Mouse (Mus musculus) embryonic facial prominence, embryonic 14.5 days (tissue): ENCODE data around the gene Gm20388. TPM values are rescaled to one million over a fixed set of nuclear protein-coding genes. Genes with fewer than 3 reads are reported as not detected.

Experiments used
- ATAC-seq: fragments of 200-750 bp; cut with Nextera tagmentation; 2 replicates; pipeline ENCODE4 v1.8.0; 2017; ENCODE audit warnings: low read depth, moderate number of reproducible peaks, moderate TSS enrichment
- DNase-seq: peaks from one replicate; pipeline ENCODE4 v3.0.0-alpha.2; 2015; ENCODE audit warnings: low spot score
- H3K27ac ChIP-seq: fragments of 300-500 bp; sonication (generic); replicated peaks from 2 replicates; pipeline ENCODE4 v1.5.1; 2014; ENCODE audit warnings: low read depth, mild to moderate bottlenecking, low read length, moderate library complexity
- H3K27me3 ChIP-seq: fragments of 300-500 bp; sonication (generic); replicated peaks from 2 replicates; pipeline ENCODE4 v1.6.1; 2014; ENCODE audit warnings: low read length; ENCODE audit not compliant: control insufficient read depth, insufficient read depth
- H3K36me3 ChIP-seq: fragments of 300-500 bp; sonication (generic); 2 replicates; pipeline ENCODE4 v1.6.1; 2014; ENCODE audit warnings: low read length, mixed read lengths; ENCODE audit not compliant: control insufficient read depth, insufficient read depth
- H3K4me1 ChIP-seq: fragments of 300-500 bp; sonication (generic); 2 replicates; pipeline ENCODE4 v1.6.1; 2014; ENCODE audit warnings: antibody characterized with exemption, low read length; ENCODE audit not compliant: control insufficient read depth, insufficient read depth
- H3K4me2 ChIP-seq: fragments of 300-500 bp; sonication (generic); 2 replicates; pipeline ENCODE4 v1.6.1; 2014; ENCODE audit warnings: low read depth, mild to moderate bottlenecking, low read length, moderate library complexity, mixed read lengths
- H3K4me3 ChIP-seq: fragments of 300-500 bp; sonication (generic); 2 replicates; pipeline ENCODE4 v1.5.1; 2014; ENCODE audit warnings: low read depth, mild to moderate bottlenecking, low read length
- H3K9ac ChIP-seq: fragments of 300-500 bp; sonication (generic); 2 replicates; pipeline ENCODE4 v1.6.1; 2014; ENCODE audit warnings: low read depth, mild to moderate bottlenecking, low read length, moderate library complexity, mixed read lengths
- H3K9me3 ChIP-seq: fragments of 300-500 bp; sonication (generic); 2 replicates; pipeline ENCODE4 v1.6.1; 2016; ENCODE audit warnings: low read length; ENCODE audit not compliant: control insufficient read depth
- WGBS: fragments of 180-500 bp; shearing (Covaris S2); extraction: QIAGEN DNeasy Blood & Tissue Kit; methylation state at CpG from one replicate; pipeline ENCODE4 v1.1.7; 2014; 5-methylcytosine and 5-hydroxymethylcytosine counted together
- polyA plus RNA-seq: library from polyadenylated mRNA; unstranded; fragments of >200 nt; fragmentation: Nextera tagmentation; extraction: Ambion mirVana; gene quantifications from 2 replicates; pipeline ENCODE4 v1.2.1, GENCODE M21; 2014

Gene Gm20388
- polyA plus RNA-seq, 1 experiment from 2014 or later = not detected

DNA sequence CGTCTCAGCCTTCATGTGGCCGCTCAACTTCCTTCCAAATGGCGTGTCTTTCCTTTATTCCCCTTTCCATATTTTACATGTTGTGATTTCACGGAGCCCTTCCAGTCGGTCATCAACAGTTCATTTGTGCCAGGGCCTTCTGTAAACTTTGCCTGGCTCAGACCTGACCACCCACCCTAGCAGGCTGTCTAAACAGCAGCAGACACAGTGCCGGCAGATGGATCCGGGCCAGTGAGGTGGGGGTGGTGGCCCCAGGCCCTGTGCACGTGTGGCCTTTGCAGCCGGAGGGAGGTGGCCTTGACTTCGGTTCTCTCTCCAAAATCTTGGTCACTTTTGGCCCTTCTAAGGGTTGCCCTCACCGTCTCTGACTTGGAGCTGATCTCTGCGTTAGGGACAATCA is 940.8 kb downstream of the Gm20388 start:
- Histone ChIP-seq H3K36me3 (no peaks in the 10 kb centered on the region), H3K4me3 (no peak overlapping the region), H3K4me1 (peaks cover 8% of the 10 kb centered on the region; the same call in 1 of the 2 replicates), H3K9me3 (no peaks in the 10 kb centered on the region), H3K27me3 (0 out of 2 replicates have a peak, but pooled peaks cover 4% of the 10 kb centered on the region), H3K27ac (no peak overlapping the region), H3K4me2 (no peak overlapping the region), H3K9ac (no peak overlapping the region)
- DNase-seq (no peak), ATAC-seq (no peak)
- WGBS = 70% methylated on average over 12 of the region's 12 CpGs

DNA sequence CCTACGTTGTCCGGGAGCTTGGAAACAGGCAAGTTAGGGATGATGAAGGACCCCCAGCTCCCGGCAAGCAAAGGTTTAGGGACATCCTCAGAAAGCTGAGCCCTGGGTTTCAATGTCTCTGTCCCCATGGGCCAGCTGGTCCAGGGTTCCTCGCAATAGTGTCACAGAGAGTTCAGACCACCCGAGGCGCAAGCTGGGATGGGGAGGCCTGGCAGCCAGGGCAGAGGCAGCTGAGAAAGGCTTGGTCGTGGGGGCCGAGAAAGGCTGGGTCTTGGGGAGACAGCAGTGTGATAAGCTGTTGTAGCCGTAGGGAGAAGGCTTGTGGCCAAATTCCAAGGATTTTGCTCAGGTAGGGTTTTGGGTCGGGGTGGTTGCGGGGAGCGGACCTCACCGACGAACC is 949.2 kb downstream of the Gm20388 start:
- DNase-seq = no peak
- no peak for ATAC-seq
- Histone ChIP-seq H3K9me3 (no peaks in the 10 kb centered on the region), H3K4me3 (no peak overlapping the region), H3K4me2 (no peak overlapping the region), H3K4me1 (peaks cover 9% of the 10 kb centered on the region), H3K9ac (no peak overlapping the region), H3K36me3 (no peaks in the 10 kb centered on the region), H3K27me3 (no peaks in the 10 kb centered on the region), H3K27ac (peak overlapping the region; percentile 63; the same call in 1 of the 2 replicates)
- WGBS = 81% methylated on average over 14 of the region's 14 CpGs

DNA sequence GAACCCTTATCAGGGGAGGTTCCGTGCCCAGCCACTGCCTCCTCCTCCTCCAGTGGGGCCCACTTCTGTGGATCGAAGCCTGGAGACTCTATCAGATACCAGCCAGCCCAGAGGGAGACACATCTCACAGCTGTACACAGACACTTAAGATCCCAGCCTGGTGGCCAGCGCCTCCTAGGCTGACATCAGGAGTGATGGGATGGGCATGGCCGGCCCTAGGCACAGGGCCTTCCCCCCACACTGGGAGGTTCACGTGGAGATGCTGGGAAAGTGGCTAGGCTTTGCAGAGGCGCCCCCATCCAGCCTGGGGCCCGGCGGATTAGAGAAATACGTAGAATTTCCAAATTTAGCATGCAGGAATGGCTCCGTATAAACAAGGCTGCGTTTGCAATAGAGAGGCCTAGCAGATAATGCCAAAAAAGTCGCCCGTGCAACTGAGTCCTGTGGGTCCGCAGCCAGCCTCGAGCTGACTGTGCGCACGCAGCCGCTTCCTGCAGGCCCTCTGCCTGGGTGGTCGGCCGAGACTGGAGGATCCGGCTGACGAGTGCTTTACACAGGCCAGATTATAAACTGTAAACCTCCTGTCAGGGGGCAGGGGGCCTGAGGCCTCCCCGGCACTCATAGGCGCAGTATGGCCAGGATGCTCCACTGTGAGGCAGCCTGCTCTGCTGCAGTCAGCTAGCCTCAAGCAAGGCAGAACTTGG is 949.9 kb downstream of the Gm20388 start:
- Histone ChIP-seq H3K4me2 (0 out of 2 replicates have a peak overlapping the region, but pooled peaks have one; percentile 1), H3K36me3 (no peaks in the 10 kb centered on the region), H3K4me3 (no peak overlapping the region), H3K4me1 (peaks cover 9% of the 10 kb centered on the region), H3K9ac (no peak overlapping the region), H3K27me3 (no peaks in the 10 kb centered on the region), H3K27ac (peak overlapping the region; percentile 63), H3K9me3 (no peaks in the 10 kb centered on the region)
- DNase-seq (peak; percentile 59), ATAC-seq (peak; percentile 46; the same call in 1 of the 2 replicates)
- WGBS = 42% methylated on average over 24 of the region's 24 CpGs

DNA sequence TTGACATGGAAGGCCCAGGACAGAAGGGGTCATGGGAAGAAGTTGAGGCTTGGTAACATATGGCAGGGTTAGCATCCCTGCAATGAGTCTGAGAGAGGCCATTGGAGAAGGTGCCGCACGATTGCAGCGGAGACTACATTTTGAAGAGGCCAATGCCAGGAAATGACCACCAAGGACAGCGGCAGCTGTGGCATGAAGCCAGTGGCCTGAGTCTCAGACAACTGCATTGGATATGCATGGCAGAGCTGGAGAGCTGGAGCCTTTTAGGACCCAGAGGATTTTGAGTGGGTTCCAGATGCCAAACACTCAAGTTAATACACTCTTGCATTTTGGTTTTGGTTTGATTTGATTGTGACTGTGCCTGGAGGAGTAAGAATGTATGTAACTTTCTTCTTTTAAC is 953.0 kb downstream of the Gm20388 start:
- Histone ChIP-seq H3K4me2 (no peak overlapping the region), H3K36me3 (no peaks in the 10 kb centered on the region), H3K9ac (no peak overlapping the region), H3K4me3 (no peak overlapping the region), H3K27ac (no peak overlapping the region), H3K4me1 (peaks cover 9% of the 10 kb centered on the region), H3K27me3 (no peaks in the 10 kb centered on the region), H3K9me3 (no peaks in the 10 kb centered on the region)
- WGBS = 83% methylated on average over 4 of the region's 4 CpGs
- DNase-seq (no peak), ATAC-seq (no peak)

DNA sequence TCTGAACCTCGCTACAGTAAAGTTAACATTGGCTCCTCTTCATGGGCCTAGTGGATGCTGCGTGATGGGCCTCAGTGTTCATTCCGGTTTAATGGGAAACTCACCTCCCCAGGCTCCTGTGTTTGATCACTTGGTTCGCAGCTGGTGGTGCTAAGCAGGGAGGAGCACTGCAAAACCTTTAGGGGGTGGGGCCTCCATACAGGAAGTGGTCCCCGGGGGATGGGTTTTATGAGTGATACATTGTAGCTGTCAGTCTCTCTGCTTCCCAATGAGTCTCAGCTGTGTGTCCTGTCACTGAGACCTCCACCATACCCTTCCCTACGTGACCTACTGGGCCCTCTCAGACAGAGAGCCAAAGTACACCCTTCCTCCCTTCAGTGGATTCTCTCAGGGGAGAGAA is 956.7 kb downstream of the Gm20388 start:
- no peak for DNase-seq
- WGBS = 69% methylated on average over 6 of the region's 6 CpGs
- H3K4me2 ChIP-seq = no peak overlapping the region
- ATAC-seq = no peak
- no peaks in the 10 kb centered on the region for H3K36me3 ChIP-seq
- H3K9ac ChIP-seq = no peak overlapping the region
- H3K9me3 ChIP-seq = no peaks in the 10 kb centered on the region
- no peaks in the 10 kb centered on the region for H3K4me1 ChIP-seq
- H3K4me3 ChIP-seq = no peak overlapping the region
- no peak overlapping the region for H3K27ac ChIP-seq
- H3K27me3 ChIP-seq = no peaks in the 10 kb centered on the region

DNA sequence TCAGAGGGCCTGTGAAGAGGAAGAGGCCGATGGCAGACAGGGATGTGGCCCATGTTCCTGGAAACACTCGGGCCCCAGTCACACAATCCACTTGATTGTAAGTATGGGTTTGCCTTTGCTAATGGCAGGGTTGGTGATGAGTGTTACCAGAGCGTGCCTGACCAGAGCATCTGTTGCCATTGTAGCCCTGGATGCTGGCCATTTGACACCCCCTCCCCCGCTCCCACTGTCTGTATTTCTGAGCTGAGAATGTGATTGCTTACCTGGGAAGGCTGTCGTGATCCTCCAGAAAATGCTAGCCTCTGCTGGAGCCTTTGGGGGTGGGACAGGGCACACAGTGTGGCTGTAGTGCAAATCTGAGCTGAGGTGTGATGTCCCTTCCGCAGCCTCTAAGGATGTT is 962.0 kb downstream of the Gm20388 start:
- Histone ChIP-seq H3K4me1 (no peaks in the 10 kb centered on the region), H3K36me3 (no peaks in the 10 kb centered on the region), H3K27me3 (0 out of 2 replicates have a peak, but pooled peaks cover 4% of the 10 kb centered on the region), H3K27ac (no peak overlapping the region), H3K4me3 (no peak overlapping the region), H3K4me2 (no peak overlapping the region), H3K9me3 (no peaks in the 10 kb centered on the region), H3K9ac (no peak overlapping the region)
- ATAC-seq (no peak), DNase-seq (no peak)
- WGBS = 76% methylated on average over 6 of the region's 6 CpGs

DNA sequence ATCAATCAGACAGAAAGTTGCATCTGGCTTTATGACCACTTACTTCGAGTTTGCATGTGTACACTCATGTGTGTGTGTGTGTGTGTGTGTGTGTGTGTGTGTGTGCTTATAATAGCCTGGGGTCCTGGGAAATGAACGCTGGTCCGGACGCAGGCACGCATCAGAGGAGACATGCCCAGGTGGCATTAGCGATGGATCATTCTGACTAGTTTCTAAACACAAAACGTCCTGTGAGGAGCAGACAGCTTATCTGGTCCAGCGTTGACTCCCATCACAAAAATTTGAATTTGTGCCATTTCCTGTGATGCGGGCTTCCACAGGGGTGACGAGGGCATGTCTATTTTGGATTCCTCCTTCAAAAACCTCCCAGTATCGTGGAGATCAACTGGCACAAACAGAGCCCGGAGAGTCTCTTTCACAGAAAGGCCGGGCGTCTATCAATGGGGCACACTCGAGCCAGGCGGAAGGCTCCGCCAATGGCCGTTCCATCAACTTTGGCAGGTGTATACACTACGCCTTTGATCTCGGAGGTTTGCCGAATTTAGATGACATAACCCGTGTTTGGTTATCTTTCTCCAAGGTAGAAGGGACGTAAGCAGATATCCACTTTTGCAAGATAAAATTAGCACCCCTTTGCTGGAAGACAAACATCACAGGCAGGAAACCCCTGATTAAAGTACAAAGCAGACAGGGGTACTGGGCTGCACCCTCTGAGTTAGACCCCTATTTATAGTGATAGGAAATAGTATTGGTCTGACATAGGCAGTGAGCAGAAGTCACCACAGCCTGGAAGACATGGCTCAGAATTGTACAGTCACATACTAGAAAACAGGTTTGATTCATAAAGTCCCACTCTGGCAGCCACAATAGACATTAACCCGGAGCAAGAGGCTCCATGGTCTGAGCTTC is 965.6 kb downstream of the Gm20388 start:
- H3K4me2 ChIP-seq = no peak overlapping the region
- ATAC-seq (no peak), DNase-seq (no peak)
- H3K4me3 ChIP-seq = no peak overlapping the region
- peaks cover 33% of the 10 kb centered on the region for H3K27me3 ChIP-seq
- no peaks in the 10 kb centered on the region for H3K36me3 ChIP-seq
- H3K27ac ChIP-seq = no peak overlapping the region
- 78% methylated on average over 24 of the region's 24 CpGs for WGBS
- H3K4me1 ChIP-seq = no peaks in the 10 kb centered on the region
- H3K9ac ChIP-seq = no peak overlapping the region
- no peaks in the 10 kb centered on the region for H3K9me3 ChIP-seq

DNA sequence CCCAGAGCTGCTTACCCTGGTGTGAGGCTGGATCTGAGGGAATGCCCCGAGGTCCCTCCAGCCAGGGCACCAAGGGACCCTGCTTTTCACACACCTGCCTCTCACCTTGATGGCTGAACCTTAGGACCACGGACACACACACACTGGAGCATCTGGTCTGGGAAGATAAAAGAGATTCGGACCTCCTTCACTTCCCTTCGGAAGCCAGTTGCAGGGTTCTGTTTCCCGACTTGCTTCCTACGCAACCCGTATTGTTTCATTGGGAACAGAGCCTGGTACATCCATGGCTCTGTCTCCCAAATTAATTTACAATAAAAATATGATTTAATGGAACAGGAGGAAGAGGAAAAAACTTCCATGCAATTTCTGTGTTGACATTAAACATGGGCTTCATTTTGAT is 966.4 kb downstream of the Gm20388 start:
- Histone ChIP-seq H3K4me2 (no peak overlapping the region), H3K4me3 (no peak overlapping the region), H3K36me3 (no peaks in the 10 kb centered on the region), H3K9ac (no peak overlapping the region), H3K27ac (no peak overlapping the region), H3K9me3 (no peaks in the 10 kb centered on the region), H3K4me1 (no peaks in the 10 kb centered on the region), H3K27me3 (peaks cover 40% of the 10 kb centered on the region)
- DNase-seq = no peak
- 74% methylated on average over 7 of the region's 7 CpGs for WGBS
- no peak for ATAC-seq
